21 mouse cellular contexts compared by ENCODE assay signal in the genomic region with DNA sequence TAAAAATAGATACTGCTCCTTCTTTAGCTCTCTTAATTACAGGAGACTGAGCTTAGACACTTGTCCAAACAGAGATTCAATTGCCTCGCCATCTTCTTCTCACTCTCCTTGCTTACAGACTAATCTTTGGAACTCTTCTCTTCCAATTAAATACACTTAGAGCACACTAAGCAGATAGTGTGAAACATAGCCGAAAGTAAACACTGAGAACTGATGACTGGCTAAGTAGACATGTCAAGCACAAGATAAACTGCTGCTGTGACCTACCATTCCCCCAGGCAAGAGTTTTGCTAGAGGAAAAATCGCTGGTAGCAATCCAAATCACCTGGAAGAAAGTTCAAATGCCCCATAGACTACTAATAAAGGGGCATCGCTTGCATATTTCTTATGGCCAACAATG.
DNase-seq lines count a peak whose midpoint lies in the region; ATAC-seq and TF ChIP-seq lines count a peak whose summit lies in the region.
"Had no signal": no experiment of that assay in that cellular context is flagged by ENCODE, and none has a peak within 500 bp of the region (broad histone marks: within the 10 kb centered on the region; RNA-seq: fewer than 3 reads in every experiment).

No protein-coding gene starts in this region.

- no peaks in the 10 kb centered on the region for H3K9me3 ChIP-seq in heart, embryonic 16.5 days (replicated peaks; ENCODE audit: control insufficient read depth, low read length)
- no peaks in the 10 kb centered on the region for H3K9me3 ChIP-seq in kidney, embryonic 16.5 days (ENCODE audit: low read length)
- H3K9me3 ChIP-seq: embryonic facial prominence, embryonic 15.5 days; forebrain, embryonic 10.5 days; heart, embryonic 10.5 days; hindbrain, embryonic 12.5 days had no signal

- peak; percentile 58 for ATAC-seq in heart, embryonic 16.5 days (replicated peaks; ENCODE audit: extremely low read depth, insufficient read depth, low FRiP score)
- ATAC-seq in kidney, embryonic 16.5 days (ENCODE audit: low FRiP score, low TSS enrichment) = peak; percentile 67; the same call in 1 of the 2 replicates
- ATAC-seq: forebrain, embryonic 14.5 days; hindbrain, embryonic 16.5 days; inflammation-experienced regulatory T-cells, adult 6 months had no signal

- no peak for TF ChIP-seq CTCF in kidney, adult 2 months (conservative IDR thresholded peaks at IDR 0.05; ENCODE audit: insufficient read depth, insufficient read length, low read depth, low read length)

- peaks cover 10% of the 10 kb centered on the region; the same call in 1 of the 2 replicates for H3K4me1 ChIP-seq in heart, embryonic 16.5 days (ENCODE audit: control insufficient read depth, insufficient read depth, low read length)
- peaks cover 3% of the 10 kb centered on the region; the same call in 1 of the 2 replicates for H3K4me1 ChIP-seq in kidney, embryonic 16.5 days (ENCODE audit: insufficient read depth, low read length)
- H3K4me1 ChIP-seq in kidney, adult 2 months (ENCODE audit: control insufficient read depth, insufficient read depth, low read length) = no peaks in the 10 kb centered on the region
- H3K4me1 ChIP-seq: embryonic facial prominence, embryonic 15.5 days; forebrain, embryonic 10.5 days; hindbrain, embryonic 12.5 days had no signal

- no peak overlapping the region for H3K4me2 ChIP-seq in heart, embryonic 16.5 days (ENCODE audit: low read depth, low read length)
- no peak overlapping the region for H3K4me2 ChIP-seq in kidney, embryonic 16.5 days (replicated peaks; ENCODE audit: low read depth, low read length)
- H3K4me2 ChIP-seq: embryonic facial prominence, embryonic 15.5 days; hindbrain, embryonic 12.5 days had no signal

- WGBS in heart, embryonic 16.5 days = 25% methylated on average over 4 of the region's 4 CpGs
- WGBS in kidney, embryonic 16.5 days = 32% methylated on average over 4 of the region's 4 CpGs
- WGBS in kidney, adult 2 months = 44% methylated on average over 4 of the region's 4 CpGs

- intact Hi-C loops in heart, postnatal 25 days (cut with DNase I) = no loop called here

- no peaks in the 10 kb centered on the region for H3K27me3 ChIP-seq in heart, embryonic 16.5 days (ENCODE audit: control insufficient read depth, insufficient read depth, low read length)
- no peaks in the 10 kb centered on the region for H3K27me3 ChIP-seq in kidney, embryonic 16.5 days (ENCODE audit: insufficient read depth, low read length)
- H3K27me3 ChIP-seq in kidney, adult 2 months (replicated peaks; ENCODE audit: control insufficient read depth, insufficient read depth, low read length) = no peaks in the 10 kb centered on the region
- H3K27me3 ChIP-seq: embryonic facial prominence, embryonic 15.5 days; hindbrain, embryonic 12.5 days had no signal

- no peak overlapping the region for H3K9ac ChIP-seq in heart, embryonic 16.5 days (ENCODE audit: low read length)
- no peak overlapping the region for H3K9ac ChIP-seq in kidney, embryonic 16.5 days (replicated peaks; ENCODE audit: low read length)
- H3K9ac ChIP-seq: embryonic facial prominence, embryonic 15.5 days; hindbrain, embryonic 12.5 days had no signal

- no peak overlapping the region for H3K4me3 ChIP-seq in heart, embryonic 16.5 days (ENCODE audit: low read length)
- no peak overlapping the region for H3K4me3 ChIP-seq in kidney, embryonic 16.5 days (ENCODE audit: low read length)
- H3K4me3 ChIP-seq in kidney, adult 2 months (ENCODE audit: insufficient read depth, low read depth, low read length) = no peak overlapping the region
- H3K4me3 ChIP-seq: embryonic facial prominence, embryonic 15.5 days; erythroblast, embryonic 14.5 days; forebrain, embryonic 10.5 days; gastrocnemius, adult 2 months; heart, embryonic 10.5 days; hindbrain, embryonic 12.5 days had no signal

- peak; percentile 24 for DNase-seq in embryo, embryonic 10.5 days (ENCODE audit: low spot score)
- no peak for DNase-seq in embryo, embryonic 9.5 days (ENCODE audit: extremely low spot score)
- DNase-seq in heart, postnatal 25 days (ENCODE audit: low spot score) = no peak
- DNase-seq in kidney, adult 2 months = no peak
- DNase-seq: adrenal gland, postnatal 10 days; cerebellum, adult 11 months; cerebellum, adult 8-10 months; cerebellum, postnatal 14 days; gastrocnemius, adult 2 months; gastrocnemius, postnatal 25 days; heart, postnatal 14 days had no signal

- H3K27ac ChIP-seq in heart, embryonic 16.5 days (ENCODE audit: low read length) = peak overlapping the region; percentile 50; the same call in 1 of the 2 replicates
- peak overlapping the region; percentile 71 for H3K27ac ChIP-seq in kidney, embryonic 16.5 days (ENCODE audit: low read length)
- no peak overlapping the region for H3K27ac ChIP-seq in kidney, adult 2 months (ENCODE audit: insufficient read depth, low read depth, low read length)
- H3K27ac ChIP-seq: embryonic facial prominence, embryonic 15.5 days; forebrain, embryonic 10.5 days; gastrocnemius, adult 2 months; heart, embryonic 10.5 days; hindbrain, embryonic 12.5 days had no signal

- no peak for TF ChIP-seq POLR2A in kidney, adult 2 months (IDR thresholded peaks at IDR 0.05; ENCODE audit: low read depth, low read length)

- peaks cover 5% of the 10 kb centered on the region; the same call in 1 of the 2 replicates for H3K36me3 ChIP-seq in heart, embryonic 16.5 days (ENCODE audit: control insufficient read depth, insufficient read depth)
- no peaks in the 10 kb centered on the region for H3K36me3 ChIP-seq in kidney, embryonic 16.5 days (ENCODE audit: insufficient read depth, low read length)
- no peaks in the 10 kb centered on the region for H3K36me3 ChIP-seq in kidney, adult 2 months (ENCODE audit: control insufficient read depth, insufficient read depth, low read length)
- H3K36me3 ChIP-seq: forebrain, embryonic 10.5 days; hindbrain, embryonic 12.5 days had no signal
